Mouse (Mus musculus) stomach, postnatal 0 days (tissue): ENCODE measurements around the gene Nup214.

ENCODE experiments used
- CTCF ChIP-seq: IDR thresholded peaks from 2 replicates; pipeline ENCODE4 v1.5.1; 2016; ENCODE audit warnings: antibody characterized with exemption, low read depth, mild to moderate bottlenecking, moderate library complexity
- EP300 ChIP-seq: optimal IDR thresholded peaks from 2 replicates; pipeline ENCODE3; 2016; ENCODE audit warnings: antibody characterized with exemption

- TF ChIP-seq EP300 = no peak
- peak; percentile 52 for TF ChIP-seq CTCF
These were observed 25.8 kb upstream of the Nup214 start for GRCm38 (mm10) chr2:31948392-31948791.
